Mouse (Mus musculus): ENCODE results near the gene Tuba1a. TPM values are rescaled to one million over a fixed set of nuclear protein-coding genes. Genes with fewer than 3 reads are reported as not detected.

The Tuba1a gene
- total and polyA plus RNA-seq, 2 experiments from 2014 or later, result 15,641 to 20,461 TPM

GRCm38 (mm10) chr15:98996840-98997239, 43.3 kb upstream of the Tuba1a start:
- H3K27ac ChIP-seq (ENCODE audit: low read depth, low read length), result no peak overlapping the region
- no peak overlapping the region for H3K4me3 ChIP-seq (ENCODE audit: low read depth, low read length)
- peaks cover 5% of the 10 kb centered on the region for H3K4me1 ChIP-seq (ENCODE audit: insufficient read depth, low read length)
- H3K9me3 ChIP-seq (ENCODE audit: low read length), result no peaks in the 10 kb centered on the region
- H3K4me2 ChIP-seq (ENCODE audit: low read depth, low read length, poor library complexity, severe bottlenecking), result no peak overlapping the region
- no peaks in the 10 kb centered on the region for H3K27me3 ChIP-seq (ENCODE audit: insufficient read depth, low read length)
- no peak overlapping the region for H3K9ac ChIP-seq (replicated peaks; ENCODE audit: low read length, poor library complexity, severe bottlenecking)
- ATAC-seq (ENCODE audit: low FRiP score) (no peak), DNase-seq (ENCODE audit: low spot score) (peak; percentile 32)
- no peaks in the 10 kb centered on the region for H3K36me3 ChIP-seq (ENCODE audit: insufficient read depth, low read length)
- WGBS, result 65% methylated on average over 7 of the region's 7 CpGs
- TF ChIP-seq CTCF (IDR thresholded peaks at IDR 0.05), result no peak

- Histone ChIP-seq H3K9me3 (ENCODE audit: low read length) (no peaks in the 10 kb centered on the region), H3K4me2 (ENCODE audit: low read depth, low read length, poor library complexity, severe bottlenecking) (no peak overlapping the region), H3K36me3 (ENCODE audit: insufficient read depth, low read length) (no peaks in the 10 kb centered on the region), H3K4me3 (ENCODE audit: low read depth, low read length) (no peak overlapping the region), H3K27me3 (ENCODE audit: insufficient read depth, low read length) (no peaks in the 10 kb centered on the region), H3K27ac (ENCODE audit: low read depth, low read length) (no peak overlapping the region; the same call in 1 of the 2 replicates), H3K4me1 (ENCODE audit: insufficient read depth, low read length) (peaks cover 20% of the 10 kb centered on the region), H3K9ac (replicated peaks; ENCODE audit: low read length, poor library complexity, severe bottlenecking) (no peak overlapping the region)
- no peak for TF ChIP-seq CTCF (IDR thresholded peaks at IDR 0.05)
- 81% methylated on average over 9 of the region's 9 CpGs for WGBS
- no peak for DNase-seq (ENCODE audit: low spot score)
- ATAC-seq (ENCODE audit: low FRiP score), result no peak
Measured at GRCm38 (mm10) chr15:98994957-98995520, 41.5 kb upstream of the Tuba1a start.

DNA sequence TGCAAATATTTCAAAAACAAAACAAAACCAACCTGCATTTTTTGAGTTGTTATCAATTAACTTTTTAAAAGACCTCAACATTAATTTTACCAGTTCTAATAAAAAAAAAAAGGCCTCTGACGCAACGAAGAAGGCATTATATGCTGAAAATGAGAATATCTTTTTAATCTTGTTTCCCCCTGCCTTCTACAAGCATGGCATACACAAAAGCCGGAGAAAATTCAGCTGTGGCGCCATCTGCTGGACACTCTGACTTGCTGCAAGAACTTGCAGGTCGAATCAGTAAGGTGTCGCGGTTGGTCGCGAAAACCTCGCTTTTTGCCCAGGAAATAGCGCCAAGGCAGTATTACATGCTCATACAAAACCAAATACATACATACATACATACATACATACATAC, 40.4 kb upstream of the Tuba1a start:
- DNase-seq (ENCODE audit: low spot score) (peak; percentile 97), ATAC-seq (ENCODE audit: low FRiP score) (no peak)
- H3K27ac ChIP-seq (ENCODE audit: low read depth, low read length), result peak overlapping the region; percentile 96; the same call in 1 of the 2 replicates
- no peaks in the 10 kb centered on the region for H3K36me3 ChIP-seq (ENCODE audit: insufficient read depth, low read length)
- peak overlapping the region; percentile 66 for H3K4me2 ChIP-seq (ENCODE audit: low read depth, low read length, poor library complexity, severe bottlenecking)
- peak; percentile 96 for TF ChIP-seq CTCF (IDR thresholded peaks at IDR 0.05)
- WGBS, result 1% methylated on average over 11 of the region's 11 CpGs
- no peaks in the 10 kb centered on the region for H3K9me3 ChIP-seq (ENCODE audit: low read length)
- peak overlapping the region; percentile 69; the same call in 1 of the 2 replicates for H3K9ac ChIP-seq (replicated peaks; ENCODE audit: low read length, poor library complexity, severe bottlenecking)
- peak overlapping the region; percentile 35; the same call in 1 of the 2 replicates for H3K4me3 ChIP-seq (ENCODE audit: low read depth, low read length)
- peaks cover 25% of the 10 kb centered on the region for H3K4me1 ChIP-seq (ENCODE audit: insufficient read depth, low read length)
- no peaks in the 10 kb centered on the region for H3K27me3 ChIP-seq (ENCODE audit: insufficient read depth, low read length)

DNA sequence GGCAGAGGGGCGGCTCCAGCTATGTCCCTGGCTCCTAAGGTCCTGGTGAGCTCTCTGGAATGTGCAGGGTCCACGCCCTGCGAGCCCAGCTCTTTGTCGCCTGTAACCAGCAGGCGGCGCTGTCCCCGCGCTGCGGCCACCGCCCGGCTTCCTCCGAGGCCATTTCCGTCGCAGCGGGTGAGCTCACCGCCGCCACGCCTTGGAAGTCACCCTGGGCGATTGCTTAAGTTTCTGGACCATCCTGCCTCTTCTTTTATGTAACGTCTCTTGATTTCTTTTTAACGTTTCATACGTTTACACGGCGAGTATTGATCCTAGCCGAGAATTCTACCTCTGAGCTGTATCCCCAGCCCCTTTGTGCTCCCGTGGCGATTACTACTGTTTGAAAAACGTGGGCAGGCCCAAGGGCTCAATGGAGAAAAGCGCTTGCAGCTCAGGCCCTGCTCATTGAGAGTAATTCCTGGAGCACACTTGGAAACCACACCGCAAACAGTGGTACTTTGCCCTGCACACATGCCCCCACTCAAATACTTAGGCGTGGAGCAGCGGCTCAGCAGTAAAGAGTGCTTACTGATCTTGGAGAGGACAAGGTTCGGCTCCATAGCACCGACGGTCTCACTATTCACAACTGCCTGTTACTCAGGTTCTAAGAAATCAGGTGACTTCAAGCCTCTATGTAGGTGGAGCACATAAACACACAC, 39.7 kb upstream of the Tuba1a start:
- H3K27me3 ChIP-seq (ENCODE audit: insufficient read depth, low read length), result no peaks in the 10 kb centered on the region
- peak overlapping the region; percentile 35 for H3K4me3 ChIP-seq (ENCODE audit: low read depth, low read length)
- ATAC-seq (ENCODE audit: low FRiP score) (peak; percentile 86), DNase-seq (ENCODE audit: low spot score) (peak; percentile 91)
- peak overlapping the region; percentile 96 for H3K27ac ChIP-seq (ENCODE audit: low read depth, low read length)
- H3K9ac ChIP-seq (replicated peaks; ENCODE audit: low read length, poor library complexity, severe bottlenecking), result peak overlapping the region; percentile 69
- peak overlapping the region; percentile 66 for H3K4me2 ChIP-seq (ENCODE audit: low read depth, low read length, poor library complexity, severe bottlenecking)
- no peaks in the 10 kb centered on the region for H3K9me3 ChIP-seq (ENCODE audit: low read length)
- TF ChIP-seq CTCF (IDR thresholded peaks at IDR 0.05), result peak; percentile 97
- peaks cover 31% of the 10 kb centered on the region for H3K4me1 ChIP-seq (ENCODE audit: insufficient read depth, low read length)
- no peaks in the 10 kb centered on the region for H3K36me3 ChIP-seq (ENCODE audit: insufficient read depth, low read length)
- under 1% methylated on average over 35 of the region's 35 CpGs for WGBS

GRCm38 (mm10) chr15:98992086-98992912, 38.8 kb upstream of the Tuba1a start:
- H3K27ac ChIP-seq (ENCODE audit: low read depth, low read length), result peak overlapping the region; percentile 96
- H3K27me3 ChIP-seq (ENCODE audit: insufficient read depth, low read length), result no peaks in the 10 kb centered on the region
- peak overlapping the region; percentile 35 for H3K4me3 ChIP-seq (ENCODE audit: low read depth, low read length)
- H3K36me3 ChIP-seq (ENCODE audit: insufficient read depth, low read length), result no peaks in the 10 kb centered on the region
- peak; percentile 93 for DNase-seq (ENCODE audit: low spot score)
- ATAC-seq (ENCODE audit: low FRiP score), result peak; percentile 89
- WGBS, result 8% methylated on average over 17 of the region's 17 CpGs
- peak overlapping the region; percentile 69 for H3K9ac ChIP-seq (replicated peaks; ENCODE audit: low read length, poor library complexity, severe bottlenecking)
- TF ChIP-seq CTCF (IDR thresholded peaks at IDR 0.05), result no peak
- H3K4me2 ChIP-seq (ENCODE audit: low read depth, low read length, poor library complexity, severe bottlenecking), result peak overlapping the region; percentile 66
- H3K9me3 ChIP-seq (ENCODE audit: low read length), result no peaks in the 10 kb centered on the region
- H3K4me1 ChIP-seq (ENCODE audit: insufficient read depth, low read length), result peaks cover 34% of the 10 kb centered on the region
